In genomic region chr4:57569069-57569355, GRCm38 (mm10) we compare ENCODE assay signal across 12 mouse cellular contexts. TPM values are rescaled to one million over a fixed set of nuclear protein-coding genes. Genes with fewer than 3 reads are reported as not detected.
DNase-seq lines count a peak whose midpoint lies in the region; ATAC-seq and TF ChIP-seq lines count a peak whose summit lies in the region.
"Had no signal": no experiment of that assay in that cellular context is flagged by ENCODE, and none has a peak within 500 bp of the region (broad histone marks: within the 10 kb centered on the region; RNA-seq: fewer than 3 reads in every experiment).

No protein-coding gene starts in this region.

- H3K4me3 ChIP-seq in forebrain, embryonic 10.5 days = peak overlapping the region; percentile 68
- H3K4me3 ChIP-seq in forebrain, embryonic 14.5 days (ENCODE audit: low read depth, low read length) = no peak overlapping the region
- H3K4me3 ChIP-seq in lung, embryonic 15.5 days = peak overlapping the region; percentile 57
- peak overlapping the region; percentile 58 for H3K4me3 ChIP-seq in intestine, embryonic 14.5 days (ENCODE audit: low read depth, low read length)
- H3K4me3 ChIP-seq in olfactory bulb, adult 2 months (ENCODE audit: insufficient read depth, low read depth, low read length) = peak overlapping the region; percentile 57

- no peak for TF ChIP-seq CTCF in olfactory bulb, adult 2 months (IDR thresholded peaks at IDR 0.05; ENCODE audit: insufficient read depth, low read depth, low read length)

- H3K27ac ChIP-seq in forebrain, embryonic 10.5 days = peak overlapping the region; percentile 89
- H3K27ac ChIP-seq in forebrain, embryonic 14.5 days (ENCODE audit: low read depth, low read length) = no peak overlapping the region
- peak overlapping the region; percentile 91 for H3K27ac ChIP-seq in lung, embryonic 15.5 days
- peak overlapping the region; percentile 75; the same call in 1 of the 2 replicates for H3K27ac ChIP-seq in intestine, embryonic 14.5 days (ENCODE audit: low read depth)
- H3K27ac ChIP-seq in olfactory bulb, adult 2 months (ENCODE audit: insufficient read depth, low read depth, low read length) = no peak overlapping the region
- H3K27ac ChIP-seq: midbrain, embryonic 12.5 days had no signal

- DNase-seq in forebrain, embryonic 10.5 days (ENCODE audit: extremely low spot score, low spot score) = no peak
- no peak for DNase-seq in forebrain, embryonic 14.5 days (ENCODE audit: low spot score)
- no peak for DNase-seq in lung, postnatal 25 days (ENCODE audit: low spot score)
- DNase-seq in intestine, embryonic 14.5 days (ENCODE audit: low spot score) = no peak
- no peak for DNase-seq in frontal cortex, postnatal 14 days (ENCODE audit: low spot score in 2 of 2)
- DNase-seq in layer of hippocampus, adult 9-11 months = no peak
- DNase-seq: right cerebral cortex, postnatal 25 days had no signal

- no peaks in the 10 kb centered on the region for H3K36me3 ChIP-seq in forebrain, embryonic 10.5 days (replicated peaks)
- no peaks in the 10 kb centered on the region for H3K36me3 ChIP-seq in forebrain, embryonic 14.5 days (ENCODE audit: control insufficient read depth, insufficient read depth, low read length)
- no peaks in the 10 kb centered on the region for H3K36me3 ChIP-seq in lung, embryonic 15.5 days
- H3K36me3 ChIP-seq in intestine, embryonic 14.5 days (ENCODE audit: control insufficient read depth, insufficient read depth, low read length) = no peaks in the 10 kb centered on the region
- H3K36me3 ChIP-seq: midbrain, embryonic 12.5 days had no signal

- H3K4me2 ChIP-seq in forebrain, embryonic 14.5 days (ENCODE audit: low read length) = no peak overlapping the region
- H3K4me2 ChIP-seq in lung, embryonic 15.5 days = peak overlapping the region; percentile 80
- peak overlapping the region; percentile 83 for H3K4me2 ChIP-seq in intestine, embryonic 14.5 days (ENCODE audit: low read length)

- WGBS in forebrain, embryonic 10.5 days = 93% methylated on average over 4 of the region's 4 CpGs
- 88% methylated on average over 4 of the region's 4 CpGs for WGBS in forebrain, embryonic 14.5 days
- 40% methylated on average over 4 of the region's 4 CpGs for WGBS in lung, embryonic 15.5 days
- WGBS in intestine, embryonic 14.5 days = 76% methylated on average over 4 of the region's 4 CpGs
- WGBS in olfactory bulb, adult 2 months = 67% methylated on average over 4 of the region's 4 CpGs

- peaks cover 43% of the 10 kb centered on the region for H3K27me3 ChIP-seq in forebrain, embryonic 10.5 days (ENCODE audit: poor library complexity, severe bottlenecking)
- no peaks in the 10 kb centered on the region for H3K27me3 ChIP-seq in forebrain, embryonic 14.5 days (replicated peaks; ENCODE audit: control insufficient read depth, insufficient read depth, low read length)
- H3K27me3 ChIP-seq in lung, embryonic 15.5 days = no peaks in the 10 kb centered on the region
- H3K27me3 ChIP-seq in intestine, embryonic 14.5 days (replicated peaks; ENCODE audit: control insufficient read depth, insufficient read depth, low read length) = 0 out of 2 replicates have a peak, but pooled peaks cover 2% of the 10 kb centered on the region
- H3K27me3 ChIP-seq: Patski had no signal

- H3K9me3 ChIP-seq in forebrain, embryonic 10.5 days = no peaks in the 10 kb centered on the region
- H3K9me3 ChIP-seq in forebrain, embryonic 14.5 days (replicated peaks; ENCODE audit: control insufficient read depth, low read length) = no peaks in the 10 kb centered on the region
- H3K9me3 ChIP-seq in lung, embryonic 15.5 days = no peaks in the 10 kb centered on the region
- no peaks in the 10 kb centered on the region for H3K9me3 ChIP-seq in intestine, embryonic 14.5 days (ENCODE audit: control insufficient read depth, low read length)
- H3K9me3 ChIP-seq: midbrain, embryonic 12.5 days had no signal

- H3K4me1 ChIP-seq in forebrain, embryonic 10.5 days = peaks cover 27% of the 10 kb centered on the region
- peaks cover 5% of the 10 kb centered on the region; the same call in 1 of the 2 replicates for H3K4me1 ChIP-seq in forebrain, embryonic 14.5 days (ENCODE audit: control insufficient read depth, insufficient read depth, low read length)
- peaks cover 41% of the 10 kb centered on the region for H3K4me1 ChIP-seq in lung, embryonic 15.5 days
- peaks cover 7% of the 10 kb centered on the region; the same call in 1 of the 2 replicates for H3K4me1 ChIP-seq in intestine, embryonic 14.5 days (replicated peaks; ENCODE audit: control insufficient read depth, insufficient read depth, low read length)
- H3K4me1 ChIP-seq in olfactory bulb, adult 2 months (ENCODE audit: control insufficient read depth, insufficient read depth, low read length) = peaks cover 14% of the 10 kb centered on the region

- H3K9ac ChIP-seq in forebrain, embryonic 14.5 days (ENCODE audit: low read length) = no peak overlapping the region
- peak overlapping the region; percentile 70 for H3K9ac ChIP-seq in lung, embryonic 15.5 days
- H3K9ac ChIP-seq in intestine, embryonic 14.5 days (ENCODE audit: low read length) = peak overlapping the region; percentile 74

- ATAC-seq in forebrain, embryonic 14.5 days = no peak
- ATAC-seq in lung, embryonic 15.5 days (ENCODE audit: borderline replicate concordance, extremely low read depth, low FRiP score, low TSS enrichment) = no peak
- ATAC-seq in intestine, embryonic 14.5 days (replicated peaks; ENCODE audit: low FRiP score, low TSS enrichment, low read depth) = no peak
- ATAC-seq: inflammation-experienced regulatory T-cells, adult 6 months; Patski had no signal

- TF ChIP-seq POLR2A in olfactory bulb, adult 2 months (IDR thresholded peaks at IDR 0.05; ENCODE audit: insufficient read depth, low read depth, low read length) = no peak

RNA-seq across cellular contexts. Expression of gene Pakap, which starts 1.0 kb away (rescaled TPM):
- polyA plus RNA-seq in forebrain, embryonic 10.5 days (2016; fragmentation: Nextera tagmentation; extraction: Ambion mirVana) = 17.5 and 22.6 TPM in 2 replicates
- 4.1 and 5.5 TPM in 2 replicates for polyA plus RNA-seq in forebrain, embryonic 14.5 days (2014; fragmentation: Nextera tagmentation; extraction: Ambion mirVana)
- polyA plus RNA-seq in lung, embryonic 15.5 days (2015; fragmentation: Nextera tagmentation; extraction: Ambion mirVana) = 43.3 and 47.7 TPM in 2 replicates
- polyA plus RNA-seq in intestine, embryonic 14.5 days (2014; fragmentation: Nextera tagmentation; extraction: Ambion mirVana) = 28.4 and 32.6 TPM in 2 replicates
- not detected in 2 replicates for polyA plus RNA-seq in olfactory bulb, adult 2 months (2012; ENCODE audit: insufficient read depth, insufficient read length, low replicate concordance, missing spikeins)

Comparison
In these comparisons a context has a peak if more than half of its experiments do, and no peak if none do; other contexts are left out.
1. H3K27ac ChIP-seq: peak in forebrain, embryonic 10.5 days (single experiment), lung, embryonic 15.5 days (single experiment) and intestine, embryonic 14.5 days (single experiment); none in forebrain, embryonic 14.5 days (single experiment) and olfactory bulb, adult 2 months (single experiment).